Mouse (Mus musculus) embryo, embryonic 10.5 days (tissue): ENCODE measurements around the gene Zdhhc25.

ENCODE experiments used
- DNase-seq: peaks from one replicate; pipeline ENCODE4 v3.0.0-alpha.2; 2015; ENCODE audit warnings: low spot score

Gene Zdhhc25

GRCm38 (mm10) chr15:88628801-88629356 lies 28.8 kb downstream of the Zdhhc25 start:
- no peak for DNase-seq

DNA sequence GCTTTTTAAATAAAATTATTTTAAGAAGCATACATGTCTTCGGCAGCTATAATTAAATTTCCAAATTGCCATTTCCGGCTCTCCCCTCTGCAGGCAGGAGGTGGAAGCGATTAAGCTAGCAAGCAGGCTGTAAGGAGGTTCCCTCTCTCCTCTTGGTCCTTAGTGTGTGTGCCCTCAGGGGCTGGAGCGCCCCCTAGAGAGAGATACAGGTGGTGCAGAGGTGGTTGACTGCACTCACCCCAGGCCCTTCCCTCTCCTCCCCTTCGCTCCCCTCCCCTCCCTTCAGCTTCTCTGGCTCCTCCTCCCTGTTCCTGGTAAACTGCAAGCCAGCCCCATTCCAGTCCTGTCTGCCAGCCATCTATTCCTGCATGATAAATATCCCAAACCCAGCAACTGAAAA lies 35.1 kb downstream of the Zdhhc25 start:
- no peak for DNase-seq

DNA sequence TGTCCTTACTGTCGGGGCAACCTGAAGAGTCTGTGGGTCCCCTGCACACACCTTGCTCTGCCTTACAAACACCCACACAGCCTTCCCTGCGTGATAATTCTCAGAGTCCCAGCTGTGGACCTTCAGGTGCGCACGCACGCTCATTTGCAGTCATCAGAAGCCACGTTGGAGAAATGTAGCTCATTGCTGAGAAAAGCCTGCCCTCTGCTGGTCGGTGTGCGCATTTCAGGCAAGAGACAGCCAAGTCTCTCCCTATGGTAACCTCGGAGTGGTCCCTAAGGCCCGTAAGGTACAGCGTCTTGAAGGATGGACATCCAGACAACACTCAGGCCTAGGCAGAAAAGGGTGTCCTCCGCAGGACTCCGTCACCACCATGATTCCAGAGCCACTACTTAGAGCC lies 50.9 kb downstream of the Zdhhc25 start:
- peak; percentile 84 for DNase-seq
